Mouse (Mus musculus): ENCODE results near the gene Vgll4.
A peak's percentile ranks its signal among the peaks of the same experiment; 100 is the strongest.

- TF ChIP-seq CTCF (IDR thresholded peaks at IDR 0.05; ENCODE audit: borderline replicate concordance, extremely low read depth, insufficient read depth, insufficient read length) (no peak), POLR2A (IDR thresholded peaks at IDR 0.05; ENCODE audit: borderline replicate concordance, extremely low read depth, insufficient read depth, insufficient read length, poor library complexity, severe bottlenecking) (0 out of 2 replicates have a peak, but pooled peaks have one; percentile 27)
These were observed 1.2 kb downstream of the Vgll4 start for GRCm38 (mm10) chr6:114968361-114969212.
